Mouse (Mus musculus): ENCODE results near the gene Meis3. TPM values are rescaled to one million over a fixed set of nuclear protein-coding genes. Genes with fewer than 3 reads are reported as not detected.

The Meis3 gene
- total RNA-seq, 2 experiments from 2014 or later = 11.6 to 14.0 TPM

- DNase-seq = no peak
Observed at GRCm38 (mm10) chr7:16210862-16211365, 36.0 kb downstream of the Meis3 start.

- no peak for DNase-seq
Observed at GRCm38 (mm10) chr7:16213196-16213595, 38.3 kb downstream of the Meis3 start.

GRCm38 (mm10) chr7:16213986-16214385 lies 39.1 kb downstream of the Meis3 start:
- no peak for DNase-seq

- DNase-seq = peak; percentile 95 to 96
Observed at GRCm38 (mm10) chr7:16221582-16222272, 46.8 kb downstream of the Meis3 start, which contains the start of gene Dhx34. TSS of gene Dhx34 (minus strand) at chr7:16222037.

GRCm38 (mm10) chr7:16229869-16230268 lies 55.0 kb downstream of the Meis3 start:
- peak in 1 of 2 experiments; percentile 22 for DNase-seq

Other genes starting within 250 kb of the Meis3 start
- gene Nop53, start 229.0 kb upstream of the Meis3 start, total RNA-seq (2021) = 100 to 1,000 TPM; 181 to 189 TPM
- gene Ehd2, start 207.5 kb upstream of the Meis3 start, total RNA-seq (2021) = 10 to 100 TPM; 36.7 to 85.9 TPM
- gene Bicra, start 127.2 kb upstream of the Meis3 start, total RNA-seq (2021) = 1 to 10 TPM; 9.4 to 9.9 TPM
- under 1 TPM; 0.10 to 0.13 TPM for gene Zfp541, start 113.3 kb upstream of the Meis3 start, total RNA-seq (2021)
- 100 to 1,000 TPM; 143 to 167 TPM for gene Napa, start 76.6 kb upstream of the Meis3 start, total RNA-seq (2021)
- 10 to 100 TPM; 20.0 to 22.6 TPM for gene Kptn, start 55.2 kb upstream of the Meis3 start, total RNA-seq (2021)
- gene Slc8a2, start 45.3 kb upstream of the Meis3 start, total RNA-seq (2021) = 1 to 10 TPM; 1.7 to 2.6 TPM
- 10 to 100 TPM; 11.8 to 14.2 TPM for gene Dhx34, start 46.9 kb downstream of the Meis3 start, total RNA-seq (2021)
- under 1 TPM; 0.43 to 0.50 TPM for gene C5ar2, start 69.1 kb downstream of the Meis3 start, total RNA-seq (2021)
- gene C5ar1, start 84.5 kb downstream of the Meis3 start, total RNA-seq (2021) = 1 to 10 TPM; 3.5 to 9.4 TPM
- gene Inafm1, start 98.5 kb downstream of the Meis3 start, total RNA-seq (2021) = 10 to 100 TPM; 17.1 to 22.6 TPM
- 10 to 100 TPM; 59.5 to 73.6 TPM for gene Ccdc9, start 111.7 kb downstream of the Meis3 start, total RNA-seq (2021)
- 1 to 10 TPM; 3.6 to 4.7 TPM for gene Bbc3, start 133.3 kb downstream of the Meis3 start, total RNA-seq (2021)
- gene Sae1, start 212.7 kb downstream of the Meis3 start, total RNA-seq (2021) = 10 to 100 TPM; 69.1 to 70.8 TPM
- gene Zc3h4, start 225.8 kb downstream of the Meis3 start, total RNA-seq (2021) = 10 to 100 TPM; 38.3 to 39.0 TPM